Mouse (Mus musculus): ENCODE results near the gene Uck1.

Uck1 gene

DNA sequence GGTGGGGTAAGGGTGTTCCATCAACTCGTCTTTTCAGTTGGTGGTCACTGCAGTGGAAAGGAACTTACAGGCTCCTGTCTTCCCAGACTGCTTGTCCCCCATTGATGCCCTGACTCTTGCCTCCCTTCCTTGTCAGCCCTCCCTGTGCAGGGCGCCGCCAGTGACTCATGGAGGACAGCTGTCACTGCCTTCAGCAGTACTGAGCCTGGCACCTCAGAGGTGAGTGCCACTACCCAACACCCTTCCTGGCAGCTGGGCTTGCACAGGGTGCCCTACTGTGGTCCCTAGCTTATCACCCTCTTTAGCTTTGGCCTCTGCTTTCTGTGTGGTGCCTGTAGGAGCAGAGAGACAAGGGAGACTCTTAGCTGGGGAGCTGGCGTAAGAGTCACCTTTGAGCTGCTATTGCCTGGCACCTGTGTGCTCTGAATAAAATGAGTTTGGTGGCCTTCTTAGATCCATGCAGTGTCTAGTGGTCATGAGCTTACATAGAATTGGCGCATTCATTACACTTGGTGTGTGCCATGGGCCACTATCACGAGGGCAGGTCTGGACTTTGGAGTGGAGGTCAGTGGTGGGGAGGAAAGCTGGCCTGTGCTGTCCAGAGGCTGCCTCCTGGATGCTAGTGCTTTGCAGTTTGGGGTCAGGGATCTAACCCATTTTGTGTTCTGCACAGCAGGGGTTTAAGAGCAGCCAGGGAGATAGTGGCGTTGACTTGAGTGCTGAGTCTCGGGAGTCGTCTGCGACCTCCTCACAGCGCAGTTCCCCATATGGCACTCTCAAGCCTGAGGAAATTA, 41.2 kb downstream of the Uck1 start:
- DNase-seq (ENCODE audit: low read depth, low spot score), result no peak

DNA sequence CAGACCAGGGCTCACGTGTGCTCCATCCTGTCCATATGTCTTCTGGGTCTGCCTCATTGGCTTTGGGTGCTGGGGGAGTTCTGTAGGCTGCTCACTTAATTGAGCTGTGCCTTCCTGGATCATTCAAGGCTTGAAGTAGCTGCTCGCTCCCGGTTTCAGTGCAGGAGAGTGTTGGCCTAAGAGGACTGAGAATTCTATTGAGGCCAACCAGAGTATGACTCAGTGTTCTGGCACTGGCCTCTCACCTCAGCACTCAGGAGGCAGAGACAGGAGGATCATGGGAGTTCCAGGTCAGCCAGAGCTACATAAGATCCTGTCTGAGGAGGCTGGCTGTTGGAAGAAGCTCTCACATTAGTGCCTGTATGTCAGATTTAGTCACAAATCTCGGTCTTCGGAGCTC, 41.8 kb downstream of the Uck1 start:
- no peak for DNase-seq (ENCODE audit: low read depth, low spot score)

DNA sequence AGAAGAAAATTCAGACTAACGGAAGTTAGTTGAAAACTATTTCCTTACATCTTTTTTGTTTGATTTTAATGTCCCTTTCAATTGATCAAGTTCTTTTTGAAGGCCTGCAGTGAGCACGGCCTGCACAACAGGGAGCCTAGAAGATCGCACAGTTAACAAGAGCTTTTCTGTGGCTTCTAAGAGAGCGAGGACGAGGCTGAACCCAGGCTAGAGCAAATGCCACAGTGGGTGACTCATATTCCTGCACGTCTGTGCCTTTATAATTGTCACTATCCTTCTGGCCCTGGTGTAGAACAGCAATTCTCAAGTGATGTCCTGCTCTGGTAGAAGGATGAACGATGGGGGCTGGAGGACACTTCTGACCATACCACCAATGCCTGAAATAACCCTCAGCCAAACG, 42.3 kb downstream of the Uck1 start:
- no peak for DNase-seq (ENCODE audit: low read depth, low spot score)

DNA sequence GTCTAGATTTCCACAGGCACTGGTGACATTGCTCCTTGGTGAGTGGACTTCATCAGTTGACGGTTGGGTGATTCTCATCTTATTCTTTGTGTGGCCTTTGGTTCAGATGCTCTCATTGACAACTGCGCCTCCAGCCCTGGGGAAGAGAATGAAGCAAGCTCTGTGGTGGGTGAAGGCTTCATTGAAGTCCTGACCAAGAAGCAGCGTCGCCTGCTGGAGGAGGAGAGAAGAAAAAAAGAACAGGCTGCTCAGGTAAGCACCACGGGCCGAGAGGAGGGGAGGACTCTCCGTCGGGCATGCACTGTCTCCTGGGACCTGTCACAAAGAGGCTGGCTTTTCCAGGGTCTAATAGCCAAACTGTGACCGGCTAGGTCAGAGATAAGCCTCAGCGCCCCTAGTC, 43.5 kb downstream of the Uck1 start:
- DNase-seq (ENCODE audit: low read depth, low spot score), result peak; percentile 73

DNA sequence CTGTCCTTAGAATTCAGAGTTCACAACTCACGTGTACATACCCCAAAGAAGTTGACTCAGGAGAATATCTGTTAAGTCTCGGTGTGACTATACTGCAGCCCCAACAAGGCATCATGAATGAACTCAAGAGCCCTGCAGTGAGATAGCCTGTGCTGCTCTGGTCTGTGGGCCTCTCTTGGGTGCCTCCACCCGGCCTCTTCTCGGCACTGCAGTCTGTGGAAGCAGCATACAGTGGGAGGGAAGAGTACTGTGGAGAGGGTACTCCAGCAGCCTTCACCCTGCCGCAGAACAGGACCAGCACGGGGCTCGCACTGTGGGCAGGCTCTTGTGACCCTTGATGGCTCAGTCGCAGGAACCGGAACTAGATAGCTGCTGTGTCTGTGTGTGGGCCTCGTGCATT, 44.4 kb downstream of the Uck1 start:
- peak; percentile 69 for DNase-seq (ENCODE audit: low read depth, low spot score)

DNA sequence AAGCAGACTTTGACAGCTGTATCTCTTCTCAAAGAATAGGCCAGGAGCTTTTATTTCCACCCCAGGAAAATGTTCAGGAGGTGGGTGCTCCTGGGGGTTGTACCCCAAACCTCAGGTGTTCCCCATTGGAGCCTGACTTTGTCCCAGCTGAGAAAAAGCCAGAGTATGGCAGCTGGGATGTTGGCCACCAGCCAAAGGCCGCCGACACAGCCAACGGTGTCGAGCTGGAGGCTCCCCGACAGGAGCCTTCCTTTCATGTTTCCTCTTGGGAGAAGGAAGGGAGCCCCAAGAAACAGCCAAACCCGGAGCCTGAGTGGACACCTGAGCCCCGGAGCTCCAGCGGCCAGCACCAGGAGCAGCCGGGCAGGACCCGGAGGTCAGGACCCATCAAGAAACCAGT, 47.0 kb downstream of the Uck1 start:
- no peak for DNase-seq (ENCODE audit: low read depth, low spot score)

DNA sequence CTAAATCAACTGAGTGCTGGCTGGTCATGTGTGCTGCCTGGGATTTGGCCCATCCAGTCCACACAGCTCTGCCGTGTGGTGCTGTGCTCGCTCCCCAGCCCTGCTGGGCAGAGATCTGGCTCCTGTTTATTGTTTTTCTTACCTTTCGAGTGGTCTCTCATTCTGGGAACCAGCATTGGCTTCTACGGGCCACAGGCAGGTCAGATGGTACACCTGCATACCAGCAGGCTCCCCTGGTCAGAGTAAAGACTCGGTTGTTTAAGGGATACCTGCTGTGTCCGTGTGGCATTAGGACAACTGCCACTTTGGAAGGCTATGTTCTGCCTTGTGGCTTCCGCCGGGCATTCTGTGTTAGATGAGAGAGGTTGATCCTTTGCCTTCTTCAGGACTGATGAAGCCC, 48.3 kb downstream of the Uck1 start:
- DNase-seq (ENCODE audit: low read depth, low spot score), result no peak

DNA sequence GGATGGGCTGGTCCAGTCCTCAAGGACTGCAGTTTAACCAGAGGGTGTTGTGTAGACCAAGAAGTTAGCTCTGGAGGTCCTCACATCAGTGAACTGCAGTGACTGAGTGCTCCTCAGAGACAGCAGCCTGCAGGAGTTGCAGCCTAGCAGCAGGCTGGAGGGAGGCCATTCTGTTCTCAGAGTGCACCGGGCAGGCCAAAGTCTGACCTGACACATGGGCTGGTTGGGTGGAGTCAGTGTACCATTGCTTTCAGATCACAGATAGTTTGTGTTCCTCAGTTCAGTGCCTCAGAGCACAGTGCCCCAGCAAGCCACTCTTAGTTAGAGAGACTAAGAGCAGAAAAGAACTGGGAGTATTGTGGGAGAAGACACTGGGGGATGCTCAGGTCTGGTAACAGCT, 52.3 kb downstream of the Uck1 start:
- no peak for DNase-seq (ENCODE audit: low read depth, low spot score)
